Mouse (Mus musculus): ENCODE measurements around the gene Bzw1. TPM values are rescaled to one million over a fixed set of nuclear protein-coding genes. Genes with fewer than 3 reads are reported as not detected.

Bzw1 gene
- polyA plus RNA-seq, 2 experiments: 38.3 to 153 TPM

DNA sequence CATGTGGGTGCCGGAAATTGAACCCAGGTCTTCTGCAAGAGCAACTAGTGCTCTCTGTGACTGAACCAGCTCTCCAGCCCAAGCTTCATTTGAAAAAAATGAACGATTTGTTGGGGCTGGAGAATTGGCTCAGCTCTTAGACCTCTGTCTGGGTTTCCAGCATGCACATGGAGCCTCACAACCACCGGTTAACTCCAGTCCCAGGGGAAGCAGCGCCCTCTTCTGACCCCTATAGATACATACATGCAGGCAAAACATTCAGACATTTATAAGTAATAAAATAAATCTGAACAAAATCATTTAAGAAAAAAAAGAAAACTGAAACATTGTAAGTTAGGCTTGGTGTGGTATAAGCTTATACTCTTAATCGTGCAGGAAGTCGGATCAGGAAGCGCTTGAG lies 55.7 kb downstream of the Bzw1 start:
- WGBS (ENCODE audit: insufficient replicate concordance): 64% methylated on average over 7 of the region's 7 CpGs
- Histone ChIP-seq H3K27me3 (ENCODE audit: control insufficient read depth, insufficient read depth, low read length) (no peaks in the 10 kb centered on the region), H3K9me3 (ENCODE audit: control insufficient read depth, low read length) (no peaks in the 10 kb centered on the region), H3K4me2 (ENCODE audit: low read depth) (no peak overlapping the region), H3K27ac (no peak overlapping the region), H3K4me1 (replicated peaks; ENCODE audit: control insufficient read depth in 2 of 2, insufficient read depth in 2 of 2, low read length in 1 of 2) (peaks cover 4 to 11% of the 10 kb centered on the region in 2 experiments), H3K36me3 (replicated peaks; ENCODE audit: control insufficient read depth, insufficient read depth, low read depth) (peaks cover 12% of the 10 kb centered on the region), H3K9ac (replicated peaks) (no peak overlapping the region), H3K4me3 (ENCODE audit: insufficient read depth in 1 of 2, low read depth in 2 of 2, low read length in 2 of 2) (no peak overlapping the region)
- no peak for TF ChIP-seq EP300 (IDR thresholded peaks at IDR 0.05; ENCODE audit: low read depth)
- no peak for TF ChIP-seq CTCF (IDR thresholded peaks at IDR 0.05; ENCODE audit: low read depth)
- DNase-seq (ENCODE audit: low read depth in 3 of 3, low spot score in 3 of 3) (no peak), ATAC-seq (ENCODE audit: insufficient read depth) (no peak)

DNA sequence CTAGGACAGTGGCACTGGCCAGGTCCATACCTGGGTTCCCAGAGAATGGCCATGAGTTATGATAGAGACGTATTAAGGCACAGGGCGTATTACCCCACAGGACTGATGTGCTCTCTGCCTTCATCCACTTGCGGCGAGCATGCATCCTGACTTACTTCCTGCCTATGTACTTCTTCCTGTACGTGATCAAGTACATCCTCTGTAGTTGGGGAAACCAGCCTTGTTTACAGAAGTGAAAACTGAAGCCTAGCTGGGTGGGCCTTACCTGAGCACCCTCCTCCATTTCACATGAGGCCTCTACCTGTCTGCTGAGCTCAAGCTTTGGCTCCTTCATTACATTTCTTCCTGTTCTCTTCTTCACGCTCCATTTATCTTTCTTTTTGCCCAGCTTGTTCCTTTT lies 61.6 kb downstream of the Bzw1 start:
- Histone ChIP-seq H3K27ac (no peak overlapping the region), H3K4me1 (replicated peaks; ENCODE audit: control insufficient read depth in 2 of 2, insufficient read depth in 2 of 2, low read length in 1 of 2) (no peaks in the 10 kb centered on the region), H3K4me3 (ENCODE audit: insufficient read depth in 1 of 2, low read depth in 2 of 2, low read length in 2 of 2) (no peak overlapping the region), H3K9ac (replicated peaks) (no peak overlapping the region), H3K4me2 (ENCODE audit: low read depth) (no peak overlapping the region), H3K36me3 (replicated peaks; ENCODE audit: control insufficient read depth, insufficient read depth, low read depth) (peaks cover 24% of the 10 kb centered on the region), H3K9me3 (ENCODE audit: control insufficient read depth, low read length) (no peaks in the 10 kb centered on the region), H3K27me3 (ENCODE audit: control insufficient read depth, insufficient read depth, low read length) (no peaks in the 10 kb centered on the region)
- DNase-seq (ENCODE audit: low read depth in 3 of 3, low spot score in 3 of 3): no peak
- WGBS (ENCODE audit: insufficient replicate concordance): 80% methylated on average over 6 of the region's 6 CpGs
- TF ChIP-seq EP300 (IDR thresholded peaks at IDR 0.05; ENCODE audit: low read depth) (no peak), CTCF (IDR thresholded peaks at IDR 0.05; ENCODE audit: low read depth) (no peak)
- ATAC-seq (ENCODE audit: insufficient read depth): no peak

Other genes with a start within 250 kb of the Bzw1 start
- 0.10 and 0.75 TPM in 2 replicates for gene Aox4, start 182.5 kb upstream of the Bzw1 start, polyA plus RNA-seq (2012; rRNA removed)
- gene Aox4, start 182.5 kb upstream of the Bzw1 start, polyA plus RNA-seq (2014; fragmentation: Nextera tagmentation; extraction: Ambion mirVana): 0.22 and 0.25 TPM in 2 replicates
- 0.01 TPM in 1 of 2 replicates, not detected in the other for gene Aox2, start 114.6 kb upstream of the Bzw1 start, polyA plus RNA-seq (2012; rRNA removed)
- gene Aox2, start 114.6 kb upstream of the Bzw1 start, polyA plus RNA-seq (2014; fragmentation: Nextera tagmentation; extraction: Ambion mirVana): not detected in 2 replicates
- 49.0 and 97.9 TPM in 2 replicates for gene Clk1, start 31.2 kb downstream of the Bzw1 start, polyA plus RNA-seq (2012; rRNA removed)
- 69.3 and 78.5 TPM in 2 replicates for gene Clk1, start 31.2 kb downstream of the Bzw1 start, polyA plus RNA-seq (2014; fragmentation: Nextera tagmentation; extraction: Ambion mirVana)
- gene Nif3l1, start 52.3 kb downstream of the Bzw1 start, polyA plus RNA-seq (2012; rRNA removed): 10.3 and 10.7 TPM in 2 replicates
- gene Nif3l1, start 52.3 kb downstream of the Bzw1 start, polyA plus RNA-seq (2014; fragmentation: Nextera tagmentation; extraction: Ambion mirVana): 16.5 and 18.0 TPM in 2 replicates
- 12.1 and 18.6 TPM in 2 replicates for gene Ppil3, start 52.6 kb downstream of the Bzw1 start, polyA plus RNA-seq (2012; rRNA removed)
- gene Ppil3, start 52.6 kb downstream of the Bzw1 start, polyA plus RNA-seq (2014; fragmentation: Nextera tagmentation; extraction: Ambion mirVana): 29.8 and 31.0 TPM in 2 replicates
- 17.7 and 21.2 TPM in 2 replicates for gene Orc2, start 112.2 kb downstream of the Bzw1 start, polyA plus RNA-seq (2012; rRNA removed)
- gene Orc2, start 112.2 kb downstream of the Bzw1 start, polyA plus RNA-seq (2014; fragmentation: Nextera tagmentation; extraction: Ambion mirVana): 39.0 and 40.0 TPM in 2 replicates
- 0.63 and 0.95 TPM in 2 replicates for gene Fam126b, start 193.4 kb downstream of the Bzw1 start, polyA plus RNA-seq (2012; rRNA removed)
- 2.4 and 2.9 TPM in 2 replicates for gene Fam126b, start 193.4 kb downstream of the Bzw1 start, polyA plus RNA-seq (2014; fragmentation: Nextera tagmentation; extraction: Ambion mirVana)
- gene Ndufb3, start 193.5 kb downstream of the Bzw1 start, polyA plus RNA-seq (2012; rRNA removed): 43.5 and 93.3 TPM in 2 replicates
- 118 and 123 TPM in 2 replicates for gene Ndufb3, start 193.5 kb downstream of the Bzw1 start, polyA plus RNA-seq (2014; fragmentation: Nextera tagmentation; extraction: Ambion mirVana)